Mouse (Mus musculus) right cerebral cortex, adult 18-20 months (tissue): Measurements from ENCODE around the gene Lef1.

Experiments used
- DNase-seq: peaks from one replicate; pipeline ENCODE4 v3.0.0; 2022; ENCODE audit warnings: mixed read lengths

Gene Lef1

GRCm38 (mm10) chr3:131108094-131108653 lies 2.1 kb upstream of the Lef1 start:
- no peak for DNase-seq

DNA sequence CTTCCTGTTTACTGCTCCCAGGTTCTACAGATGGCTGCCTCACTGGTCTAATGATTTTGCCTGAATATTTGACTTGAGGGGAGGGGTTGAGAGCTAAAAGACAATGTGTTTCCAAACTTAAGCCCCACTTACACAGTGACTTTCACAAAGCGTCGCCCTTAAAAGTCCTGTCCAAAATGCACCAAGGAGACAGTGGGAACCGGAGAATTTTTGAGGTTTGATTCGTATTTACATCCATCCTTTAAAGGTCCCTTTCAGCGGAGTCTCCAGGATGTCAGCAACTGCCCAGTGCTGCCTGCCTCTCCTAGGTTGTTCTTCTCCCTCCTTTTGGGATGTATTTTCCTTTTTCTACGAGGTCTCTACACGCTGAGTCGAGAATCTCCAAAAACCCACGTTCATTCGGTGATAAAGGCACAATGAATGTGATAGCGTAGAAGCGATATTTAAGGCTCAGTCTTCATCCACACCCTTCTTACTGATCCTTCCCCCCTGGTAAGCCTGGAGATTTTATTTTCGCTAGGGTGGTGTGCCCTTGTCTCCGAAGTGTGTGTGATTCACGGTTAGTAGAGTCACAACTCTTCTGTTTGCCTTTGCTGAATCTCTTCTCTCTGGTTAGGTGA lies 1.1 kb upstream of the Lef1 start:
- no peak for DNase-seq

DNA sequence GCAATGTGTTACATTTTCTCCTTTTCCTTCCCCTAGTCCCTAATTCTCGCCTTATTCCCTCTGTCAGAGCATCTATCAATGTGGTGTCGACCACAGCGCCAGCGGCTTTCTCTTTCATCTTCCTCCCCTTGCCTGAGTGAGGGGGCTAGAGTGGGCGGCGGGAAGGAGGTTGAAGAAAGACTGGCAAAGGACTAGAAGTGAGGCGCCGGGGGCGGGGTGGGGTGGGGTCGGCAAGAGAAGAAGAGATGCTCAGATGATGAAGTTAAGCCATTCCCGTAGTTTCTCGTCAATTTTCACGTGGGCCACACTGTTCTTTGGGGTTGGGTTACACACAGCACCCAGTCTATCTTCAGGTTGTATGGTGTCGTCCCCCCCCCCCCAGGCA lies 593 bp upstream of the Lef1 start:
- DNase-seq: no peak

- no peak for DNase-seq
These were observed 1.0 kb downstream of the Lef1 start for GRCm38 (mm10) chr3:131111151-131111850.

GRCm38 (mm10) chr3:131111851-131112572 lies 1.7 kb downstream of the Lef1 start:
- DNase-seq: no peak

DNA sequence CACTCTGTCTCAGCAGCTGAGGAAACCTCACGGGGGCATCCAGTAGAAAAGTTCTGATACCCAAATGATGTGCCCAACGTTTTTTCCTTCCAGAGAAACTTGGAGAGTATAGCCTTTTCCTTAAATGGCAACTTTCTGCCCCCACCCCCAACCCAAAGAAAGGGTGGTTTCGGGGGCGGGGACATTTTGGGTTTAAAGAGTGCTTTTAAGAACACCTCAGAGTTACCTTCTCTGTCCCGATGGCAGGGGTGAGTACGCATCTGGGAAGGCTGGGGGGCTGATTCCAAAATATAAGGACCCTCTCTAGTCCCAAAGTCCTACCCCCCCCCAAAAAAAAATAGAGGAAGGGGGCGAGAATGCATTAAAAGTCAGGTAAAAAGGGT lies 2.3 kb downstream of the Lef1 start:
- no peak for DNase-seq

- no peak for DNase-seq
These were observed 2.8 kb downstream of the Lef1 start for GRCm38 (mm10) chr3:131113029-131113428.

GRCm38 (mm10) chr3:131116116-131116515 lies 5.8 kb downstream of the Lef1 start:
- DNase-seq: no peak

DNA sequence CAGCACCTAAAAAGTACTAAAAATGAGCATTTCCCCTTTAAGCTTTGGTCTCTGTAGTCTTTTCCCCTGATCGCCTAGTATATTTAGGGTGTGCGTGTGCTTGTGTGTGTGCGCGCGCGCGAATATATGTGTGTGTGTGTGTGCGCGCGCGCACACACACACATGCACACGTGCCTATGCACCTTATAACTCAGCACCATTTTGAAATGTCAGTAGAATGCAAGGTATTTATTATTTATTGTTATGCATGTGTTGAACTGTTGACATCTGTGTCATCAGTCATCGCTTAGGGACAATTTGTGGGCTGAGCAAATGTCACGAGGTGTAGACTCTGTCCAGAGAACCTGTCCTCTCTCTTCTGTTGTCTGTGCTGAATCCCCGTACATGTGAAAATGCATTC lies 7.1 kb downstream of the Lef1 start:
- no peak for DNase-seq

GRCm38 (mm10) chr3:131117883-131118282 lies 7.6 kb downstream of the Lef1 start:
- no peak for DNase-seq

- no peak for DNase-seq
These were observed 9.2 kb downstream of the Lef1 start for GRCm38 (mm10) chr3:131119435-131119834.

GRCm38 (mm10) chr3:131123501-131123900 lies 13.2 kb downstream of the Lef1 start:
- no peak for DNase-seq

DNA sequence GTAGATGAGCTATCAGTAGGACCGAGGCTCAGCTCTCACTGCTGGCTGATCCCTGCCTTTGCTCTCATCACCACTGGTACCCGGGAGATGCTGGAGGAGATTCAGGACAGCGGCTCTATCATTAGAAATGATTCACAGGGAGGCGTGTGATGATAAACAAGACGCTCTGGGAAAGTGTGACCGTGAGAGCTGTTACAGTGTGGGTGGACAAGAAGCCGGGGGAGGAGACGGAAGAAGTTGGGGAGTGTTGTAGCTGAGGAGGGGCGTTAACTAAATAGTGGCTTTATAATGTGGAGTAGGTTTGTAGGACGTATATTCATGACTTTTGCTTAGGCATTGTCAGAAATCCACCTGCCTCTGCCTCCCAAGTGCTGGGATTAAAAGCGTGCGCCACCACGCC lies 15.6 kb downstream of the Lef1 start:
- DNase-seq: no peak

DNA sequence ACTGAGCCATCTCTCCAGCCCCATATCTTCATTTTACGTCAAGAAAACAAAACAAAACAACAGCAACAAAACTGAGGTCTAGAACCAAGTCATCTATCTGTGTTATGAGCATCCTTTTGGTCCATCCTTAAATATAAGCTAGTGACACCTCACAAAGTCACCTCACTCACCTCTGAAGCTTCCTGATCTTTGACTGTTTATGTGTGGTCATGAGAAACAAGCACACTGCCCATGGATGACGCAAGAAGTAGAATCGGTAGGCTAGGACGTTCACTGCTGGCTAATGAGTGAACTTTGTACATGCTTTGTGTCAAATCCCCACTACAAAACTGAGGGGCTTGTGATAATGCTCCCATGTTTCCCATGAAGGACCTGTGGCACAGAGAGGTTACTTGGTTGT lies 16.2 kb downstream of the Lef1 start:
- no peak for DNase-seq

DNA sequence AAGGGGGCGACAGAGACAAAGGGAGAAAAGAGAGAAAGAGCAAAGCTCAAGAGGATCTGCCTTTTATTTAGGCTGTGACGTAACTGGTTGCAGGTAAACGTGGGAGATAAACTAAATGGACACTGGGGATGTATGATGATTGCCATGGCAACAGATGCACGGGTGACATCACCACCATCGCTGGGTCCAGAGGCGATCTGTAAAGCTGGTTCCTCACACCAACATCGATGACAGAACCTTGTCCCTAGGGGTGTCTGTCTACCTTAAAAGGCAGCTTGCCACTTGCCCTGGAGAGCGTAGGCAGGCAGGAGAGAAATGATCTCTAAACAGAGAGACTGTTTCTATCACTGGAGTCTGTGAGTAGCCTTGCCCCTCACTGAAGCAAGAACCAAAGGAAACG lies 23.7 kb downstream of the Lef1 start:
- no peak for DNase-seq

DNA sequence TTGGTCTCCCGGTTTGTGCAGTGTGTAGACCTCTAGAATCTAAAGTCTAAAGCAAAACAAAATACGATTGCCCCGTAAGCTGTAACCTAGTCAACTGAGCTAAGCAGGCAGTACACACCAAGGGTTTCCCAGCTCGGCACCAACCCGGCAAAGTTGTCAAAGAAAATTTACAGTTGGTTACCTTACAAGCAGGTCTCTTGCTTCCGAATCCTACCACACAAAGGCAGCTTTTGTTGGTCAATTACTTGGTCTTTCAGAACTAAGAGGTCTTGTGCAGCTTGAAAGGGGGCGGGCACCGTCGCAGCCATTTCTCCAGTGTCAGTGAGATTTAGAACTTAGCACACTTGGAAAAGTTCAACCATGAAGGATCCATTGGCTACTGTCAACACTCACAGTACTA lies 25.2 kb downstream of the Lef1 start:
- DNase-seq: no peak

DNA sequence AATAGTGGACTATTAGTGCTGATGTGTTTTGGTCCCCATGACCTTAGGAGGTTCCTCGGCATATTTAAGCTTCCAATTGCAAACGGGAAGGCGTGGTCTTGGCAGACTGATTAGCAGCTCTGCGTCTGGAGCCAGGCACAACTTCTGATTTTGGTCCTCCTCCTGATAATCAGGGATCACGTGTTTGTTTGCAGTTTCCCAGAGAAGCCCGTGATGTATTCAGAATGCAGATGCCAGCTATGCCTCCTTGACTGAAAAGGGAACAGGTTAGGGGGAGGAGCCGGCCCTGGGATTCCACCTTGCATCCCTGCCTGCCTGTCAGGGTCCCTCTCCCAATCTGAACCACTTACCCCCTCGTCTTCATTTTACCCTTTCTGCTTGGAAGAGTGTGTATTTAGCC lies 26.2 kb downstream of the Lef1 start:
- DNase-seq: no peak

DNA sequence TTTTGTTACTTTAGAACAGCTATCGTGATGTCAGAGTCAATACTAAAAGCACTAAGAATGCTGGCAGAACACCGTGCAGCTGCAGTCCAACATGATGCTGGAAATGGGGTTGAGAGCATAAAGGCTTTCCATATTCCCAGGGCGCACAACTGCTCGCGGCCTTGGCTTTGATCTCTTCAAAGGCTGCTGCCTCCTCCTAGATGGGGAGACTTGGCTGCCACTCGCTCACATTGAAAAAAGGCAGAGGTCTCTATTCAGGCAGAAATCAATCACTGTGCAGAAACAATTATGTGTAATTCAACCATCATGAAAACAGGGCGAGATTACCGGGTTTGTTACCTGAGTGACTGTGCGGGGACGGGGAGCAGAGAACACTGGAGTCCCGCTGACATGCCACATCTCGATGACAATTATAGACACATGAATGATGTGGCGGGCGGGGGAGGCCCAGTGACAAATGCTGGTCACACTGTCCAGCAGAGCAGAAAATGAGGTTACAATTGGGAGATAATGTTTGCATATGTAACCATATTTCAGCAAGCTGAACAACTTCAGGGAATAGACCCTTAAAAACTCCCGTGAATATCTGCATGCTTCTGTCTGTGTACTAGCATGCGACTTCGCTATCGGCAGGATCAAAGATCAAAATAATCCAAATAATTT lies 27.0 kb downstream of the Lef1 start:
- DNase-seq: no peak

DNA sequence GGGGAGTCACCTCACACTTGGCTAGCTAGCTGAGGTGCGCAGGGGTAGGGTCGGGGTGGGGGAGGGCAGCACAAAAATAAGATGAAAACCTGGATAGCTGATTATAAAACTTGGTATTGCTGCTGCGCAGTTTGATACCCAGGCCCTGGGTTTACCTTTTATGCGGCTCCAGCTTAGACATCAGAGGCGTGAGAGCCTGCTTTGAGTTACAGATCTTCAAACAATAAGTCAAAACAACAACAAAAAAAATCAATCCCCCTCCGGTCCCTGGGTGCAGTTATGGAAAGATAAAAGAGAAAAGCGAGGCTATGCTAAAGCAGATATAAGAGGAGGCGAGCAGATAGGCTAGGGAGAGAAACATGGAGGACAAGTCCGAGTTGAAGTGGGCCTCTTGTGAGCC lies 28.0 kb downstream of the Lef1 start:
- DNase-seq: no peak

DNA sequence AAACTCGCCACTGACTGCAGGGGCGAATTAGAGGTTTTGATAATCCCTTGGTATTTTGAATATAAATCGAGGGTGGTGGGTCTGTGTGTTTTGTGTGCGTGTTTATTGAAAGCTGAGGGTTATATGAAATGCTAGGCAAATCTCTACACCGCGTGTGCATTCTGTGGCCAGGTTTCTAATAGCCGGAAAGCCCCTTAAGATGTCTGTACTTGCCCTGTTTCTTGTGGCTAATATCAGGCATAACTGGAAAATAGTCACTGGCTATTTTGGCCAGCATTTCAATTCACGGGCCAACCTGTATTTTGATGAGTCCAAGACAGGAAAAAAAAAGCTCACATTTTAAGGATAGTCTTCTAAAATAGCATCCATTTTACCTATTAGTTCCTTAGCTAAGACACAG lies 28.5 kb downstream of the Lef1 start:
- DNase-seq: no peak

DNA sequence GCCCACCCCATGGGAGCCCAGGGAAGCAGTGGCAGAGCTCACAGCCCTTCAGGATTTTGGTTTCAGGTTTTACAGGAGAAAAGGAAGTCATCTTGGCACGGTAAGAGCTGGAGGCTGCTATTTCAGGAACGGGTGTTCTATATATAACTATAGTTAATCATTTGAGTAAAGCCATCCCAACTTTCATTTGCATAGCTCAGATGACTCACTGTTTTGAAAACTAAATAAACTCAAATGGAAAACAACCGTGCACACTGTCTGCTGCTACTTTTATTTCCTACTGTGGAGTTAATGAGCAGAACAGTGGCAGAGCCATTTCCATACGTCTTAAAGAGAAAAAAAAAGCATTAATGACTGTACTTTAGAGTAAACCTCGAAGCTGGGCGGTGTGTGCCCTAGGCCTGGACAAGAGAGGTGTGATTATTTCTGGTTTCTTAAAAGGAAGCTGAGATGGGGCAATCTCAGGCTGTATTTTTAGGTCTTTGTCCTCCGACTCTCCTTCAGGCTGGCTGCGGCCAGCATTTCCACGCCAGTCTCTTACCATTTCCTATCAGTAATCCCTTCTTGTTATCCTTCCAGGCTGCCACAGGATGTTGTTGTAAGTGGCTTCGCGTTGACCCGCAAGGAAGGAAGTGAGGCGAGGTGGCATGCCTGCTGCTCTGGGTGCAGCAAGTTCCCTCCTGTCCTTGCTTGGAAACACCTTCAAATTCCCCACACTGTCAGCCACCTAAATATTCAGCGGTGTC lies 29.2 kb downstream of the Lef1 start:
- DNase-seq: peak; percentile 10

DNA sequence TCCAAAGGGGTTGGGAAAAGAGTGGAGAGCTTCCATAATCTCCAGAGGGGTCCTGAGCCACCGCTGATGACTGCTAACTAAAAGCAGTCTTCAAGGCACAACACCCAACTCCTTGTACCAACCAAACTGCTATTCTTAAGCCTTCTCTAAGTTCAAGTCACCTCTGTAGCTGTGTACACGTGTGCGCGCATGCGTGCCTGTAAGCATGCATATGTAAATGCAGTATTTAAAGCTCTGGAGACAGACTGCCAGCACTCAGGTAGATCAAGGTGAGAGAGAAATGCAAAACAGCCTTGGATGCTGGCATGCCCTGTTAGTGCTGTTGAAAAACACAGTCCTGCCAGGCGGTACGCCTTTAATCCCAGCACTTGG lies 29.8 kb downstream of the Lef1 start:
- no peak for DNase-seq

DNA sequence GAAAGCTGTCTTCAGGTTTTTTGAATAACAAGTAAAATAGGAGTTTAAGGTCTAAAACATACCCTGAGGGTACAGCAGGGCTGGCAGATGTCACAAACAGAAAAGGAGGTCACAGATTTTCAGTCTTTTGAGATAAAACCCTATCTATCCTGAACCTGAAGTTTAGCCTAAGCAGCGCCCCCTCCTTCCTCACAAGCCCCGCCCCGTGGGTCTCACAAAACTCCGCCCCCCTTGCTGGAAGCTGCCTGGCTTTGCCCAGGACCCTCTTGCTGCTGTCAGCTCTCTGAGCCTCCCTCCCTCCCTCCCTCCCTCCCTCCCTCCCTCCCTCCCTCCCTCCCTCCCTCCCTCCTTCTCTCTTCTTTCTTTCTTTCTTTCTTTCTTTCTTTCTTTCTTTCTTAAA lies 31.3 kb downstream of the Lef1 start:
- no peak for DNase-seq
